8 mouse cellular contexts compared by ENCODE assay signal in the genomic region with DNA sequence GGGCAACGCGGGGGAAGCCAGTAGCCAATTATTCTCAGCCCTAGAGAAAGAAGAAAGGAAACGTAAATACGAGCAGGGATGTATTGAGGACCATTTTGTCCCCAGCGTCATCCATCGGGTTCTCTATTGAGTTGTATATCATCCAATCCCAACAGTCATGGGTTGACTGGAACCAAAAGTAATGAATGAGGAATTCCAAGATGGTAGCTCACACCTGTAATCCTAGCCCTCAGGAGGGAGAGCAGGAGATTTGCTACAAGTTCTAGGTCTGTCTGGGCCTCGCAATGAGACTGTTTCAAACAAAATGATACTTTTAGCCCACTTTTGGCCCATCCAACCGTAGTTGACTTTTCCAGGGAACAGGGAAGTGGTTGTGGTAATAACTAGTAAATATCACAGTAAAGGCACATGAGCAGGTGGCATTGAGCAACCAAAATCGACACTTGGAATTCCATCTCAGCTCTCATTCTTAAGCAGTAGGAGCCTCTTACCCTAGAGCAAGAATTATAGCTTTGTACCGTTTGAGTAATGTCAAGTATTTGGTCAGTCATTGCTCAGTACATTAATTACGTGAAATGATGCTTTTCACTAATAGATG. TPM values are rescaled to one million over a fixed set of nuclear protein-coding genes. Genes with fewer than 3 reads are reported as not detected.
A peak's percentile ranks its signal among the peaks of the same experiment; 100 is the strongest.
DNase-seq lines count a peak whose midpoint lies in the region; ATAC-seq and TF ChIP-seq lines count a peak whose summit lies in the region.

No protein-coding gene starts in this region.

- peak overlapping the region; percentile 100 for H3K27ac ChIP-seq in neural tube, embryonic 11.5 days (ENCODE audit: low read depth, low read length)
- H3K27ac ChIP-seq in forebrain, embryonic 16.5 days (ENCODE audit: low read length) = peak overlapping the region; percentile 97
- H3K27ac ChIP-seq in liver, postnatal 0 days (ENCODE audit: low read depth) = peak overlapping the region; percentile 94
- H3K27ac ChIP-seq in stomach, postnatal 0 days (replicated peaks) = peak overlapping the region; percentile 99

- no peak for TF ChIP-seq EP300 in liver, postnatal 0 days (IDR thresholded peaks at IDR 0.05; ENCODE audit: low read depth)
- no peak for TF ChIP-seq EP300 in stomach, postnatal 0 days (optimal IDR thresholded peaks at IDR 0.05)

- peak overlapping the region; percentile 99 for H3K9ac ChIP-seq in neural tube, embryonic 11.5 days (ENCODE audit: low read length)
- H3K9ac ChIP-seq in forebrain, embryonic 16.5 days (replicated peaks; ENCODE audit: low read depth, low read length) = peak overlapping the region; percentile 95
- peak overlapping the region; percentile 82 for H3K9ac ChIP-seq in liver, postnatal 0 days (replicated peaks)
- peak overlapping the region; percentile 95 for H3K9ac ChIP-seq in stomach, postnatal 0 days (ENCODE audit: low read length)

- no peaks in the 10 kb centered on the region for H3K27me3 ChIP-seq in neural tube, embryonic 11.5 days (ENCODE audit: control insufficient read depth, insufficient read depth, low read length)
- H3K27me3 ChIP-seq in forebrain, embryonic 16.5 days (replicated peaks; ENCODE audit: control insufficient read depth, insufficient read depth, low read length) = no peaks in the 10 kb centered on the region
- H3K27me3 ChIP-seq in liver, postnatal 0 days (ENCODE audit: insufficient read depth, low read length) = no peaks in the 10 kb centered on the region
- H3K27me3 ChIP-seq in stomach, postnatal 0 days (ENCODE audit: control insufficient read depth, insufficient read depth, low read length) = no peaks in the 10 kb centered on the region

- no peaks in the 10 kb centered on the region for H3K36me3 ChIP-seq in neural tube, embryonic 11.5 days (ENCODE audit: control insufficient read depth, insufficient read depth, low read length)
- H3K36me3 ChIP-seq in forebrain, embryonic 16.5 days (ENCODE audit: control insufficient read depth, insufficient read depth) = no peaks in the 10 kb centered on the region
- H3K36me3 ChIP-seq in liver, postnatal 0 days (replicated peaks; ENCODE audit: insufficient read depth, low read length) = no peaks in the 10 kb centered on the region
- no peaks in the 10 kb centered on the region for H3K36me3 ChIP-seq in stomach, postnatal 0 days (ENCODE audit: control insufficient read depth, insufficient read depth, low read length)

- TF ChIP-seq CTCF in liver, postnatal 0 days (IDR thresholded peaks at IDR 0.05; ENCODE audit: low read depth) = no peak
- TF ChIP-seq CTCF in stomach, postnatal 0 days (IDR thresholded peaks at IDR 0.05; ENCODE audit: low read depth) = no peak

- 33% methylated on average over 11 of the region's 11 CpGs for WGBS in neural tube, embryonic 11.5 days
- WGBS in forebrain, embryonic 16.5 days = 29% methylated on average over 11 of the region's 11 CpGs
- WGBS in liver, postnatal 0 days (ENCODE audit: insufficient replicate concordance) = 54% methylated on average over 11 of the region's 11 CpGs
- WGBS in stomach, postnatal 0 days = 37% methylated on average over 11 of the region's 11 CpGs

- no peaks in the 10 kb centered on the region for H3K9me3 ChIP-seq in neural tube, embryonic 11.5 days (ENCODE audit: control insufficient read depth, low read length)
- no peaks in the 10 kb centered on the region for H3K9me3 ChIP-seq in forebrain, embryonic 16.5 days (ENCODE audit: control insufficient read depth, low read length)
- H3K9me3 ChIP-seq in liver, postnatal 0 days (ENCODE audit: low read length) = no peaks in the 10 kb centered on the region
- no peaks in the 10 kb centered on the region for H3K9me3 ChIP-seq in stomach, postnatal 0 days (ENCODE audit: control insufficient read depth, low read length)

- no peak for DNase-seq in neural tube, embryonic 11.5 days (ENCODE audit: low spot score)
- DNase-seq in neural tube, embryonic 10.5 days (ENCODE audit: extremely low spot score, low spot score) = no peak
- no peak for DNase-seq in liver, postnatal 0 days
- no peak for DNase-seq in stomach, postnatal 0 days (ENCODE audit: low spot score)
- DNase-seq in B cell, adult 2 months = no peak
- DNase-seq in T-cell, adult 2 months (ENCODE audit: low spot score) = no peak
- no peak for DNase-seq in urinary bladder, adult 2 months (ENCODE audit: low spot score)

- ATAC-seq in neural tube, embryonic 11.5 days (ENCODE audit: insufficient read depth, low FRiP score, low TSS enrichment) = no peak
- no peak for ATAC-seq in forebrain, embryonic 16.5 days
- no peak for ATAC-seq in liver, postnatal 0 days
- ATAC-seq in stomach, postnatal 0 days (ENCODE audit: low FRiP score, low TSS enrichment) = no peak

- peaks cover 29% of the 10 kb centered on the region for H3K4me1 ChIP-seq in neural tube, embryonic 11.5 days (ENCODE audit: control insufficient read depth, insufficient read depth, low read length)
- H3K4me1 ChIP-seq in forebrain, embryonic 16.5 days (replicated peaks; ENCODE audit: control insufficient read depth, insufficient read depth, low read length) = peaks cover 73% of the 10 kb centered on the region
- H3K4me1 ChIP-seq in liver, postnatal 0 days (ENCODE audit: insufficient read depth) = peaks cover 21% of the 10 kb centered on the region
- H3K4me1 ChIP-seq in stomach, postnatal 0 days (replicated peaks; ENCODE audit: control insufficient read depth, insufficient read depth) = peaks cover 12% of the 10 kb centered on the region; the same call in 1 of the 2 replicates

- peak overlapping the region; percentile 84 for H3K4me2 ChIP-seq in neural tube, embryonic 11.5 days (ENCODE audit: low read depth)
- H3K4me2 ChIP-seq in forebrain, embryonic 16.5 days (ENCODE audit: low read length) = peak overlapping the region; percentile 70
- H3K4me2 ChIP-seq in liver, postnatal 0 days (ENCODE audit: low read depth, low read length) = peak overlapping the region; percentile 83
- peak overlapping the region; percentile 89 for H3K4me2 ChIP-seq in stomach, postnatal 0 days (replicated peaks; ENCODE audit: low read depth)

- peak overlapping the region; percentile 83 for H3K4me3 ChIP-seq in neural tube, embryonic 11.5 days (ENCODE audit: low read depth, low read length)
- H3K4me3 ChIP-seq in forebrain, embryonic 16.5 days (replicated peaks; ENCODE audit: low read length) = peak overlapping the region; percentile 84
- H3K4me3 ChIP-seq in liver, postnatal 0 days (ENCODE audit: low read depth, low read length) = peak overlapping the region; percentile 64
- peak overlapping the region; percentile 96 for H3K4me3 ChIP-seq in stomach, postnatal 0 days (ENCODE audit: low read depth, low read length)

RNA-seq across cellular contexts. Expression of gene Macf1, which starts 18.4 kb away (rescaled TPM):
- 78.2 and 79.1 TPM in 2 replicates for polyA plus RNA-seq in neural tube, embryonic 11.5 days (2014; fragmentation: Nextera tagmentation; extraction: Ambion mirVana)
- 75.0 and 82.9 TPM in 2 replicates for polyA plus RNA-seq in forebrain, embryonic 16.5 days (2015; fragmentation: Nextera tagmentation; extraction: Ambion mirVana)
- polyA plus RNA-seq in liver, postnatal 0 days (2015; fragmentation: Nextera tagmentation; extraction: Ambion mirVana) = 9.8 and 11.3 TPM in 2 replicates
- 26.6 and 28.9 TPM in 2 replicates for polyA plus RNA-seq in stomach, postnatal 0 days (2015; fragmentation: Nextera tagmentation; extraction: Ambion mirVana)
- 94.0 and 119 TPM in 2 replicates for polyA plus RNA-seq in urinary bladder, adult 2 months (2012; rRNA removed)

RNA-seq across cellular contexts. Expression of gene Ndufs5, which starts 52.2 kb away (rescaled TPM):
- polyA plus RNA-seq in neural tube, embryonic 11.5 days (2014; fragmentation: Nextera tagmentation; extraction: Ambion mirVana) = 337 and 365 TPM in 2 replicates
- 348 and 362 TPM in 2 replicates for polyA plus RNA-seq in forebrain, embryonic 16.5 days (2015; fragmentation: Nextera tagmentation; extraction: Ambion mirVana)
- 257 and 261 TPM in 2 replicates for polyA plus RNA-seq in liver, postnatal 0 days (2015; fragmentation: Nextera tagmentation; extraction: Ambion mirVana)
- polyA plus RNA-seq in stomach, postnatal 0 days (2015; fragmentation: Nextera tagmentation; extraction: Ambion mirVana) = 326 and 344 TPM in 2 replicates
- 312 and 316 TPM in 2 replicates for polyA plus RNA-seq in urinary bladder, adult 2 months (2012; rRNA removed)
